Mouse (Mus musculus) gastrocnemius, adult 8-10 months (tissue): ENCODE measurements around the gene Arhgap24. TPM values are rescaled to one million over a fixed set of nuclear protein-coding genes. Genes with fewer than 3 reads are reported as not detected.

Experiments used
- DNase-seq, 2 experiments: peaks; one replicate each; pipeline ENCODE4 v3.0.0; 2022; ENCODE audit warnings: low spot score in 2 of 2
- total RNA-seq, 4 experiments: library from RNA; stranded (reverse); gene quantifications; 2 replicates each; pipeline ENCODE4 v1.2.4; 2022

The Arhgap24 gene
- total RNA-seq, 4 experiments from 2014 or later = 12.7 to 16.3 (median 15.9) TPM

DNA sequence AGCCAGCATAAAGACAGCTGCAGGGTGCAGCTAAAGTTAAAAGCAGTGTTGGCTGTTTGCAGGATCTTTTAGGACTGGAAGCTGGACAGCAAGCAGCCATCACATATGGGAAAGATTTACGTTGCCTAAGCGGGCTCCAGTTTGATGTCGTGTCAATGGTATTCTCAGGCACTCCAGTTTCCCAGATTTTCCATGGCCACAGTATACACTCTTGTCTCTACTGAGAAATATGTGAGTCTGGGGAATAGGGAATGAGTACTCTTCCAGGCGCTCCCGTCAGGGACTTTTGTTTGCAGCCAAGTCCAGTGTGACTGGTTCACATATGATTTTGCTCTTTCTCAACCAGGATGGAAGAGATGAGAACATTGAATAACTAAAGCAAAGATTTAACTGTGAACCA lies 254.9 kb downstream of the Arhgap24 start:
- DNase-seq = peak in 1 of 2 experiments; percentile 17

DNA sequence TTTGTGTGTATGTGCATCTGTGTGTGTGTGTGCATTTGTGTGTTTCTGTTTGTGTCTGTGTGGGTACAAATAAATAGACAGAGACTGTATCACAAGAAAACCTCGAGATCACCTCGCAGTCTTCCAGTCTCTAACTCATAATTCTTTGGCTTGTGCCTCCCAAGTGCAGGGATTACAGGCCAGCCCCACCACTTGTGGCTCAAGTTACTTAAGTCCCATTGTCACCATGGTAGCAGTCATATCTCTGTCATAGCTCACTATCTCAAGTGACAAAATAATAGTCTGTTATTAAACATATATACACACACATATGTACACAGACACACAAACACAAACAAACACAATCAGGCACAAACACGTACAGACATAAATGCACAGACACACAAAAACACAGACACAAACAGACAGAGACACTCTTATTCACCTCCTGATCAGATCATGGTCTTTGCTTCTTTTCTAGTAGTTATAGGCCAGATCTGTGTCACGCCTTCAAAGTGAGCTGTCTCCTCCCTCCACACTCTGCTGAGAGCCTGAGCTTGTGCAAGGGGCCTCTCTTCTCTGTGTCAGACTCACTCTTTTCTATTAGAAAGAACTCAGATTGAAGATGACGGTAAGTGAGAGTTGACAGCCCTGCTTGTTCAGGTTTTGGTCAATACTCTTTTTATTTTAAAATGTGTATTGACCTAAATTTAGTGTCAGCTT lies 261.5 kb downstream of the Arhgap24 start:
- DNase-seq = no peak

DNA sequence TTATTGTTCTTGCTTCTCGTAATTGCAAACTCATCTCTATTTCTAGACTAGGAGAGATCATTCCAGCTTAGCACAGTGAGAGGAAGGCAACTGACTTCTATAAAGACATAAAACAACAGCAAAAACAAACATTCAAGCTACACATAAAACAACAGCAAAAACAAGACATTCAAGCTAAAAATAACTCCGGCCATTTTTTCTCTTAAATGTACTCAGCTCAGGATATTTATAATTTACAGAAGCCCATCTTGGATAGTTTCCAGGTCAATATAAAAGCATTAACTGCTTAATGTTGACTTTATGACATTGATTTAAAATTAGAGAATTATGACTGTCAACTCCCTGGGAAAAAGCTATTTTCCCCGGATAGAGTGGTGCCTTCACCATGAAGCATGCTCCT lies 262.2 kb downstream of the Arhgap24 start:
- no peak for DNase-seq

DNA sequence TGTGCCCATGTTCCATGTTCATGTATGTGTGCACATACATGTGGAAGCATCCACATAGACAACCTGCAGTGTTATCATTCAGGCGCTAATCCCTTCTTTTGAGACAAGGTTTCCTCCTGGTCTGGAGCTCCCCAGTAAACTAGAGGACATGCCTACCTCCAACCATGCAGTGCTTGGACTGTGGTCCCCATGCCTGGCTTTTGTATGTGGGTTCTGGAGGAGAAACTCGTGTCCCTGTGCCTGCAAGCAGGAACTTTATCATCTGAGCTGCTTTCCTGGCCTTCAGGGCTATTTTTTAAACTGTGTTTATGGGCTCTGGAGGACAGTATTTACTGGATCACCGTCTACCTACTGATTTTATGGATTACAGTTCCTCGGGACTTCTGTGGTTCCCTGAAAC lies 262.9 kb downstream of the Arhgap24 start:
- no peak for DNase-seq

DNA sequence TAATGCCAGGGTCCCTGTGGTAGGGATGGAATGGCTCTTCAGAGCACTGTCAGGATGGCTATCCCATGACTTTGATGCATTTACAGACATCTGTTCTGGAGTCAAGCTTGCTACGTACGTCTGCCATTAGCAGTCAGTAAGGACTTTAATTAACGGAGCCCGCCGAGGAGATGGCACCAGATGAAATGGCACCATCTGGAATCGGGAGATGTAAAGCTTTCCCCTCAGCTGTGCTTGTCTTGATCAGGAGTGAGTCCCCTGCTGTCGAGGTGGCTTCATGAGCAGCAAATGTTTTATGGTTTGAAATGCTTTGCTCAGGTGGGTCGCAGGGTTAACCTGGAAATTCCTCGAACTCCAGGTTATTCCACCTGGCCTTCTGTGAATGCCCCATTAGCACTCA lies 267.0 kb downstream of the Arhgap24 start:
- DNase-seq = no peak

DNA sequence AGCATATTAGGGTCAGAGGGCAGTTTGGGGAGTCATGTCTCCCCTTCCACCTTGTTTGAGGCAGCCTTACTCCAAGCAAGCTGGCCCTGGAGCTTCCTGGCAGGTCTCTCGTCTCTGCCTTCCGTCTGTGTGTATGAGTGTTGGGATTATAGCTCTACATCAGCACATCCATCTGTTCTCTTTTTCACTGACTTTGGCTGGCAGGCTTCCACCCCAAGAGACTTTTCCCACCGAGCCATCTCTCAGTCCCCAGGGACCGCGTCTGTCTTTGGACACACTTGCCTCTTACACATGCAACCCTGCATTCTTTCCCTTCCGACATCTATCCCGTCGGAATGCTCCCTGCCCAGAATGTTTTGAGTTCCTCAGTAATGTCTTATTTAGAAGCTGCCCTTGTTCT lies 267.8 kb downstream of the Arhgap24 start:
- peak in 1 of 2 experiments; percentile 28 for DNase-seq

DNA sequence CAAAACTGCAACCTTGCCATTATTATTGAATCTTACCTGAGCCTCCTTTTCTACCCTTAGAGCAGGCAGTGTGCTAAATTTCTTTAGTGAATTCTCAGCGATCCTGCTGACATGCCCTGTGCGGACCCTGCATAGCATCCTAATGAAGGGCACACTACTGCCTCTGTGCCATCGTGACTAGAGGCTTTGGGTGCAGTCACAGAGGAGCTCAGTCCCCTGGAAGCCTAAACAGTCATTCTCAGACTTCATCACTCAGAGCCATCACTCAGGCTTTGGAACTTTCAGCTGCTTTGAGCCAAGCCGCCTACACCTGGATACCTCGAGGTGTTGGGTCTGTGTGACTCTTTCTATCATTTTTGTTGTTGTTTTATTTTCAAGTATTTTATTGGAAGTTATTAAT lies 269.5 kb downstream of the Arhgap24 start:
- DNase-seq = no peak

DNA sequence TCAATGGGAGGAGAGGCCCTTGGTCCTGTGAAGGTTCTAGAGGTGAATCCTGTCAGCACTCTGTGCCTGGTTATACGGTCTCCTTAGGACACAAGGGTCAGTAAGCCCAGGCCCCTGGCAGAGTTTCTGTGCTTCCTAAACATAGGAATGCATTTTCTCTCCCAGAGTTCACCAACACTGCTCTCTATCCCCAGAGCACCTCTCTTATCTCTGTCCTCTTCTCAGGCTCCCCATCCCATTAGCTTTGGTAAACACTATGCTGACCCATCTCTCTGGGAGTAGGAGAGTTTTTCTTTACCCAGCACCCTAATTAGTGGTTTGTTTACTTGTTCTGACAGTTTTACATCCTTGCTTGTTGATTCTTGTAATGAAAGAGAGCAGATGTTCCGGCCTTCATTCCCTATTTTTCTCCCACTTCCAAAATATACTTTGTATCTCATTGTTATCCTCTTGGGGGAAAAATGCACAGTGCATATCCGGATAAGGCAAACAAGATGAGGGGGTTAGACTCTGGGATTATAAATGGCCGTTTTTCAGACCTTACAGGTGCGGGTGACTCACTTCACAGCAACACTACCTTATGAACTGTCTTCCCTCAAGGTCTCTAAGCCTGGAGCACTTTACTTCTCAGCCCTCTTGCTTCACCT lies 270.6 kb downstream of the Arhgap24 start:
- no peak for DNase-seq

DNA sequence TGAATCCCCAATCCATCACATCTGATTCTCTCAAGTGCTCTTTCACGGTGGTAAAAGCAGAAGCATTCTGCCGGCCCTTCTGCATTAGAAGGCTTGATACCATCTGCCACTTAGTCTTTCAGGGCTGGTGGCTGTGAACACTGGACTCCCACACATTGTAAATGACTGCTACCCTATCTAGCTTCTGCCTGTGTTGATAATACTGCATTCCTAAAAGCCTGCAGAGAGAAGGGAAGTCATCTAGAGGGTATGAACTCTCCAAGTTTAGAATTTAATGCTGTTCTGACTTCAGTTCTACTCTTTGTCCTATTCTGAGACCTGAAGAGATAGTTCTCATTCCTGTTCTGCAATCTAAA lies 271.1 kb downstream of the Arhgap24 start:
- DNase-seq = no peak

DNA sequence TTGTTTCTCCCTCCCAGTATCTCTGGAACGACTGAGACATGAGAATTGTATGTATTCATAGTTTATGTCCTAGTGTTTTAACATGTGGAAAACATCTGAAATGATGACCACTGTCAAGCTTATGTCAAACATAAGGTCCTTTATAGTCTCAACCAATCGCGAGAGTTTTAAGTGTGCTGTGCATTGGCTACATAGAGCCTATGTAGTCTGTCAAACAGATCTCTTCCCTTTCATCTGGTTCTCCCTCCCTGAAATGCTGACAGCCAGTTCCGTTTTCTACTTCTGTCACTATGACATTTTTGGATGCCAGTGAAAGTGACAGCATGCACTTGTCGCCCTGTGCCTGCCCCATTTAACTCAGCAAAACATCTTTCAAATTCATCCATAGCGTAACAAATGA lies 275.8 kb downstream of the Arhgap24 start:
- no peak for DNase-seq

DNA sequence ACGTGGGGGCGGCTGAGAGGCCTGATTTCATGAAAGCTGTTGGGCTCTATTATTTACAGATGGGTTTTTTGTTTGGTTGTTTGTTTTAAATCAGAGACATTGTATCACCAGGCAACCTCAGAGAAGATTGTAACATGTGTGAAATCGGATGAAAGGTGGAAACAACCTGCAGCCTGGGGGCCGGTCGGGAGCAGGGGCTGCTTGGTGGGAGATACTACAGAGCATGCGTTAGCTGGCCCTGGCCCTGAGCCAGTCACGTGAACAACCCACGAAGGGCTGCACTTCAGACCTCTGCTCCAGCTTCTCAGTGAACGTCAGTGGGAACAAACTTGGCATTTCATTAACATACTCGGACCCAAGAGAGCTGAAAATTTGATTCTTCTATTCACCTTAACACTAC lies 284.5 kb downstream of the Arhgap24 start:
- DNase-seq = no peak

DNA sequence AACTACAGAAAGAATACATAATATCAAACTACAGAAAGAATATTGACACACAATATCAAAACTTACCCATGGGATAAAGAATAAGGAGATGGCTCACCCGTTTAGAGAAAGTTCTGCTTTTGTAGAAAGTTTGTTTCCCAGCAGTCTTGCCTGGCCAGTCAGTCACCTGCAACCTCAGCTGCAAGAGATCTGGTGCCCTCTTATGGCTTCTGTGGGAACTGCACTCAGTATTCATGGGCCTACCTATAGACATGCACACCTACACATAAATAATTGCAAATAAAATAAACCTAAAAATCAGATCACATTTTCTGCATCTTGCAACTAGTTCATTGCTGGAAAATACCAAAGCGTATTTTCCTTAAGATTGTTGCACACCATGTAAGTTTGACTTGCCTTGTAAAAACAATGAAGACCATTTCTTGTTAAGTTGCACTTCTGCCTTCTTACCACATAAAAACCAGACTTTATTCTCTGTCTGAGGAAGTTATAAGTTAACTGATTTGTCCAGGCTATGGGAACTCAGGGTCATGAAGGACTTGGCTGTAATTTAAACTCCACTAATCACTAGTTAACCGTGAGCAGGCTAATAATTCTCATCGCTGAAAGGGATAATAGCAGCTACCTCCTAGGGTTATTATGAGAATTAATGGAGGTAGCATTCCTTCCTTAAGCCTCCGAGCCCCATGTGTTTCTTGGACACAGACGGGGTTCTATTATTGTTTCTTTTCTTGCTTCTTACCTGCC lies 285.3 kb downstream of the Arhgap24 start:
- no peak for DNase-seq

DNA sequence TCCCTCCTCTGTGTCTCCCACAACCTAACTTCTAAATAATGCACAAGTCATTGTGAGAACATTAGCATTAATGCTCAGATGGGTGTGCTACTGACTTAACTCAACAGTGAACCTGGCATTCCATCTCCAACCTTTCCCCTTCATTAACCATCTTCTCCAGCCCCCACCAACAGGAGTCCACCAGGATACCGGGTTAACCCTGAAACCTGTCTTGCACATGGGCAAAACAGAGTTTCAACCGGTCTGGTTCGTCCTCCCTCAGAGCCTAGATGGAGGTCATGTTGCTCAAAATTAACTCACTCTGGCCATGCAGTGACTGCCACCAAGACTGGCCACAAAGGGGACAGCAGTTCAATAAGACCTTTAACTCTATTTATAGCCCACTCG lies 285.9 kb downstream of the Arhgap24 start:
- no peak for DNase-seq

DNA sequence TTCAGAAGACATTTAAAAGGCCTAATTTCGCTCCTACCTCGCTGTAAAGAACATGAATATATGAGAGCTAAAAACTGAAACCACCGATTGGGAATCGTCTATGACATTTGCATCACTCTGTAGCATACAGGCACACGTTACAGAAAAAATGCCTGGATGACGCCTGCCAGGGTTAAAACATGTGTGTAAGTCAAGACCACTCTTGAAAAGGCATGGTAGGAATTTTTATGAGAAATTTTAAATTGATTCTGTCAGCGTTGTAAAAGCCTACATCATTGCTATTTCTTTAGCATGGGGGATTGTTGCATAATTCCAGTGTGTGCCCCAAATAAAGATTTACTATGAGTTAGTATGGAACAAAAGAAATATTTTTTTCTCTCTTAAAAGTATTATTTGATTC lies 286.6 kb downstream of the Arhgap24 start:
- no peak for DNase-seq

DNA sequence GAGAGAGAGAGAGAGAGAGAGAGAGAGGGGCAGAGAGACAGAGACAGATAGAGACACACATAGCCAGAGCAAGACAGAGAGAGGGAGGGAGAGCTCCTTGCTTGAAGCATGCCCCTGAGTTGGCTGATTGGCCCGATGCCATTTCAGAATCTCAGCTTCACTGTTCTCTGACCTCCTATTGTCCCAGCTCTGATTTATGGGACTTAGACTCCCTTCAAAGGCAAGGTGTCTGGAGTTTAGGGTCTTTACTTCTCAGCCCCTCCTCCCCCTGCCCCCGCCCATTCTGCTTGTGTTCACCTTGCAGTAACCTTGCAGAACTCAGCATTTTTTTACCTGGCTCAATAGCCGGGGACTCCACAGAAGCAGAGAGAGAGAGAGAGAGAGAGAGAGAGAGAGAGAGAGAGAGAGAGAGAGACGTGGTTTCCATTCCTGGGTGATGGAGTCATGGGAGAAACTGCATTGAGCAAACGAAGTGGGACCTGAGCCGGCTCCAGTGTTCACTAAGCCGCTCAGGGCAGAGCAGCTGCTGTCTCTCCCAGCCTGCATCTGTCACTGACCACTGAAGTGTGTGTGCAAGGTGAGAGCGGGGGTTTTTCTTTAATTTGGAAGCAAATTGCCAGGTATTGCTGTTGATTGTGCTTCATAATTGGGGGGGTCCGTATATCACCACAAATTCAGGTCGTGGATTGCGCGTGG lies 287.3 kb downstream of the Arhgap24 start:
- peak; percentile 7 to 17 for DNase-seq

DNA sequence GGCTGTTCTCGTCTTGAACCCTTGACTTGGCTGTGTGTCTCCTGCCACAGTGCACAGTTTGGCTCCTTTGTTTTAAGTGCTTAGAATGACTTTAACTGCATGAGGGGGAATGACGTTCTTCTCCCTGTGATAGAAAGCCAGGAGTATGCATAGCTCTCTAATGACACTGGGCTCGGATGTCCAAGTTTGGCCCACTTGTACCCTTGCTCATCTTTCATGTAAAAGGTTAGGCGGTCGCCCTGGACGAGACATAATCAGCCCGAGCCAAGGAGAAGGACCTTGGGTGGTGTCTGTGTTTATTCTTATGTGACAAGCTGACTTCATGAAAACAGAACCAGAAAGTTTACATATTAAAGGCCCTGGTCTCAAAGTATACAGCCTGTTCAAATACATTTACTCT lies 289.4 kb downstream of the Arhgap24 start:
- DNase-seq = peak in 1 of 2 experiments; percentile 43

DNA sequence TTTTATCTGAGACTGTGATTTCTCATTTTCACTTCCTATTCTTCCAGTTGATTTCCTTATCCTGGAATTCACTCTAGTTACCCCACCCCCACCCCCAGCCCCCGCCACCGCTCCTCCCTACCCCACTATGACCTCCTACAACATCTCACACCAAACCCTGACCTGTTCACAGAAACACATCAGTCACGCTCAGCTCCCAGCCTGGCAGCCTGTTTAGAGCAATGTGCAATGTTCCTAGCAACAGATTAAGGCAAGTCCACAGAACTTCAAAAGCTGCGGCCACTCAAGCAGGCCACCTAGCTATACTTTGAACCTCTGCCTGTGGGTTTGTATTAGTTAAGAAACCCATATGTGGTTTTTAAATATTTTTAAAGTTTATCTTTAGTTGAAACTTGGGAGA lies 293.3 kb downstream of the Arhgap24 start:
- DNase-seq = no peak

DNA sequence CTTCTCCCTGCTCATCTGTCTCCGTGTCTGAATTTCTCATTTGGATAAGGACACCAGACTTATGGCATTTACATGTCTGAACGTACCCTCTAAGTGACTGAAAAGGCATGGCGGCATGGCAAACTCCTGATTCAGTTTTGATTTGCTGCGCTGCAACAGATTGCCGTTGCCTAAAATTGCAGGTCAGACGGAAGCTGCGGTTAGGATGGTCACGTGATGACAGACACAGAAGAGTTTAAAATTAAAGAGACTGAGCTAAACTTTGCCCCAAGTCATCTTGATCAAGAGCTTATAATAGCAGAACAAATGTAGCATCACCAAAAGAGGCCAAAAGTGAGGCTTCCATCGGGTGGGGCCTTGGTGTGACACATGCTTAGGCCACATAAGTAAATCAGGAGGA lies 296.1 kb downstream of the Arhgap24 start:
- DNase-seq = no peak

DNA sequence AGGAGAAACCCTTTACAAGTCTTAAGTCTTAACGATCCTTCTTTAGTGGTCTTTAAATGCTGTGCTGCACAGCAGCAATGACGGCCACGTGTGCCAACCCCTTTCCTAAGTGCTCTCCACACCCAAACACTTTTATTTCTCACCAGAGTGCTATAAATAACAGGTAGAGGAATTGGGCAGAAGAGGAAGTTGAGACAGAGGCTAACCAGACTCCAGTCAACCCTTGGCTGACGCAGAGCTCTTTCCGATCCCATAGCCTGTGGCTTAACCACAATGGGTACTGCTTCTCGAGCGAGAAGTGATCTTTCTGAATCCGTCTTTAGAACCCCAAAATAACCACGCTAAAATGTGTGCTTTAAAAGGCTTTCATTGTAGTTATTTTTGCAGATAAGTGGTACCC lies 296.7 kb downstream of the Arhgap24 start:
- no peak for DNase-seq

DNA sequence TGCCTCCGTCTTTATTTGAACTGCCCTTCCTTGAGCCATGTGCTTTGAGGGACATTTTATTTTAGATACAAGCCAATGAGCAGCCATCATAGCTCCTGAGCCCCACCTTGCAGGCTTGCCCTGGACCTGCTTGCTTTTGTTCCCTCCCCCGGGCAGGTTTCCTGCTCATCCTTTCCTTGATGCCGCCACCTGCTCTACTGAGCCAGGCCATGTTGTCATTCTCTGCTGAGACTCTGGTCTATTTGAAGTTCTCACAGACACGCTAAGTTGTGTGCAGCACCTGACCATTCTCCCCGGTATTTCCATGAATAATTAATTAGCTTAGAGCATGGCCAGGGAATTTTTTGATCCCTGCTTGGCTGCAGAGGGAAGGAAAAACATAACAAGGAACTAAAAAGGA lies 297.1 kb downstream of the Arhgap24 start:
- no peak for DNase-seq

DNA sequence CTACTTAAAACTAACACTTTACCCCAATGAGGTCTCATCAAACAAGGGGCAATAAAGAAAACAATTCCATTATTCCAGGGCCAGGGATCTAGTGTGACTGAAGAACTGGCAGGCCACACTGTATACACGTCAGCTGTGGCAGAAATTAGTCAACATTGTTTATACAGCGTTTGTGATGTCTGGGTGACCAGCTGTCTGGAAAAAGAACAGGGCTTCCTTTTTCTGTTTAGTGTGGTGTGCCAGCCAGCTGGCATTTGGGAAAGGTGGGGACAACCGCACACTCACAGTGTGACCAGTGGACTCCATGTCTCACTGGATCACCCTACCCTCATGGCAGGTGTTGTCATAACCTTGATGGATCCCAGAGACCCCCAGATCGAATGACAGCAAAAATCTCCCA lies 302.4 kb downstream of the Arhgap24 start:
- no peak for DNase-seq

DNA sequence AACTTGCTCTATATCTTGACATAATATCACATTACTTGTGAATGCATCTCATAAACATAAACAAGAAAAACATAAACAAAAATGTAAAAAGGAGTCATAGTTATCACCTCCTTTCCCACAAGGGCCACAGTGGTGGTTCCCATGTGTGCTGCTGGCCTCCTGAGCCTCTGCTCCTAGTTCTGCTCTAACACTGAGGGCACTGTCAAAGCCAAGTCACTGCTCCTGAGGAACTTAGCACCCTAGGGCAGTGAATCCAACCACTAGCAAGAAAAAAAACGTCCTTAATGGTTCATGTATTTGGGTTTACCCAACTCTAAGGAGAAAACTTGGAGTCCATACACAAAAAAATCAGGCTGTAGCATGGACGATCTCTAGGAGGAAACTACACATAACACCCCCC lies 304.9 kb downstream of the Arhgap24 start:
- DNase-seq = no peak
